Mouse (Mus musculus) heart, postnatal 0 days (tissue): Measurements from ENCODE around the gene Hist3h2a.

ENCODE experiments used
- CTCF ChIP-seq: IDR thresholded peaks from 2 replicates; pipeline ENCODE4 v1.5.1; 2016; ENCODE audit warnings: antibody characterized with exemption, control low read depth, low read depth
- EP300 ChIP-seq: IDR thresholded peaks from 2 replicates; pipeline ENCODE4 v1.6.1; 2016; ENCODE audit warnings: antibody characterized with exemption, low read depth

DNA sequence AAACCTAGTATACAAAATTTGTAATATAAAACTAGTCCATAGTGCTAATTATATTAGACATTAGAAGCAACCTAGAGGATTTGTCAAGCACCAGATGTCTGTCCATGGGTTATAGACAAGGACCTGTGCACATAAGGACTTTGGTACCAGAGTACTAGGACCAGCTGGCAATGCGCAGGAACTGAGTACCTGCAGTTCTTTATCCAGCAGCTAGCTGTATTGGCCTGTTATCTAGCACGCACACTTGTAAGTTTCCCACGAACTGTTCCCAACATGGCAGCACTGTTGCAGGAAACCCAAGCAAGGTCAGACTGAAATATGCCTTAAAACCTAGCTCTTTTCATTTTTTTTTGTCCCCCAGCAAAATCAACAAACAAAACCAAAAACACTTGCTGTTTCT, 24.2 kb upstream of the Hist3h2a start:
- TF ChIP-seq CTCF: no peak
- TF ChIP-seq EP300: no peak
